Mouse (Mus musculus) heart, postnatal 0 days (tissue): Measurements from ENCODE around the gene Cstb. TPM values are rescaled to one million over a fixed set of nuclear protein-coding genes. Genes with fewer than 3 reads are reported as not detected.

Experiments used
- ATAC-seq: fragments of 200-750 bp; cut with Nextera tagmentation; 2 replicates; pipeline ENCODE4 v1.8.0; 2017; ENCODE audit warnings: low read depth, moderate number of reproducible peaks, moderate library complexity; ENCODE audit not compliant: insufficient read depth
- DNase-seq: peaks from one replicate; pipeline ENCODE4 v3.0.0-alpha.2; 2016; ENCODE audit warnings: low spot score
- H3K27ac ChIP-seq: fragments of 300-500 bp; sonication (generic); 2 replicates; pipeline ENCODE4 v1.5.1; 2014; ENCODE audit warnings: low read depth, mild to moderate bottlenecking
- H3K27me3 ChIP-seq: fragments of 300-500 bp; sonication (generic); 2 replicates; pipeline ENCODE4 v1.6.1; 2014; ENCODE audit warnings: low read length, mixed read lengths; ENCODE audit not compliant: control insufficient read depth, insufficient read depth
- H3K36me3 ChIP-seq: fragments of 300-500 bp; sonication (generic); replicated peaks from 2 replicates; pipeline ENCODE4 v1.6.1; 2014; ENCODE audit warnings: low read length, mixed read lengths; ENCODE audit not compliant: control insufficient read depth, insufficient read depth
- H3K4me1 ChIP-seq: fragments of 300-500 bp; sonication (generic); 2 replicates; pipeline ENCODE4 v1.6.1; 2014; ENCODE audit warnings: antibody characterized with exemption; ENCODE audit not compliant: control insufficient read depth, insufficient read depth
- H3K4me2 ChIP-seq: fragments of 300-500 bp; sonication (generic); 2 replicates; pipeline ENCODE4 v1.6.1; 2014; ENCODE audit warnings: low read depth, mild to moderate bottlenecking, low read length, moderate library complexity
- H3K4me3 ChIP-seq: fragments of 300-500 bp; sonication (generic); 2 replicates; pipeline ENCODE4 v1.5.1; 2014; ENCODE audit warnings: low read depth, low read length
- H3K9ac ChIP-seq: fragments of 300-500 bp; sonication (generic); replicated peaks from 2 replicates; pipeline ENCODE4 v1.6.1; 2014; ENCODE audit warnings: low read depth, low read length, mixed read lengths
- H3K9me3 ChIP-seq: fragments of 300-500 bp; sonication (generic); replicated peaks from 2 replicates; pipeline ENCODE4 v1.6.1; 2016; ENCODE audit warnings: low read length; ENCODE audit not compliant: control insufficient read depth
- CTCF ChIP-seq: IDR thresholded peaks from 2 replicates; pipeline ENCODE4 v1.5.1; 2016; ENCODE audit warnings: antibody characterized with exemption, control low read depth, low read depth
- EP300 ChIP-seq: IDR thresholded peaks from 2 replicates; pipeline ENCODE4 v1.6.1; 2016; ENCODE audit warnings: antibody characterized with exemption, low read depth
- WGBS: fragments of 180-500 bp; shearing (Covaris S2); extraction: QIAGEN DNeasy Blood & Tissue Kit; methylation state at CpG from one replicate; pipeline ENCODE4 v1.1.7; 2014; 5-methylcytosine and 5-hydroxymethylcytosine counted together
- microRNA-seq: library from miRNA; unstranded; fragments of <30 nt; microRNA quantifications from one replicate; pipeline ENCODE4, GENCODE M21; 2016
- polyA plus RNA-seq: library from polyadenylated mRNA; unstranded; fragments of >200 nt; fragmentation: Nextera tagmentation; extraction: Ambion mirVana; gene quantifications from 2 replicates; pipeline ENCODE4 v1.2.1, GENCODE M21; 2015
- total RNA-seq: library from RNA; depleted of rRNA; stranded (reverse); fragments of >200 nt; gene quantifications from 2 replicates; pipeline ENCODE4 v1.2.3, GENCODE M21; 2014; ENCODE audit warnings: low replicate concordance; rRNA removed

Cstb gene
- total and polyA plus RNA-seq, 2 experiments from 2014 or later = 99.5 to 153 TPM

DNA sequence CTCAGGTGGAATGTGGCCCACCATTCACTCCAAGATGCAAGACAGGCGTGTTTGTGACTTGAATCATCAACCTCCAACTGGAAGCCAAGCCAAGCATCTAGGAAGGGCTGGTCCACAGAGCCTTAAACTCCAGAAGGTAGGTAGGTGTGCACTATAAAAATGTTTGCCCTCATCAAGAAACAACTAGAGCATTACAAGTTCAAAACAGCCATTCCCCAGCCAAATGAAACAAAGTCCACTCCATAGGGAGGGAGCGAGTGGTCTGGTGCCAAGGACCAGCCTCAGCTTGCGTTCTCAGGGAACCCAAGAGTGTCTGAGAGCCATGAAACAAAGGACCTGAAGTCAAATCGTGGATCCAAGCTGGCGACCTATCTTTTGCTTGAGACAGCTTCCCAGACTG lies 48.0 kb downstream of the Cstb start:
- TF ChIP-seq EP300 (no peak), CTCF (no peak)
- H3K27ac ChIP-seq = no peak overlapping the region
- no peaks in the 10 kb centered on the region for H3K36me3 ChIP-seq
- no peaks in the 10 kb centered on the region for H3K27me3 ChIP-seq
- no peak overlapping the region for H3K4me3 ChIP-seq
- H3K4me1 ChIP-seq = no peaks in the 10 kb centered on the region
- no peak for DNase-seq
- H3K9ac ChIP-seq = no peak overlapping the region
- no peak for ATAC-seq
- no peak overlapping the region for H3K4me2 ChIP-seq
- 32% methylated on average over 5 of the region's 5 CpGs for WGBS
- no peaks in the 10 kb centered on the region for H3K9me3 ChIP-seq

GRCm38 (mm10) chr10:78474759-78475158 lies 49.3 kb downstream of the Cstb start:
- H3K4me2 ChIP-seq = no peak overlapping the region
- H3K9ac ChIP-seq = no peak overlapping the region
- H3K4me3 ChIP-seq = no peak overlapping the region
- no peaks in the 10 kb centered on the region for H3K4me1 ChIP-seq
- H3K27ac ChIP-seq = no peak overlapping the region
- 43% methylated on average over 8 of the region's 8 CpGs for WGBS
- no peaks in the 10 kb centered on the region for H3K36me3 ChIP-seq
- no peaks in the 10 kb centered on the region for H3K27me3 ChIP-seq
- no peaks in the 10 kb centered on the region for H3K9me3 ChIP-seq
- TF ChIP-seq EP300 (no peak), CTCF (no peak)
- DNase-seq (no peak), ATAC-seq (no peak)

- 59% methylated on average over 4 of the region's 4 CpGs for WGBS
- no peak for ATAC-seq
- no peak overlapping the region for H3K9ac ChIP-seq
Measured at GRCm38 (mm10) chr10:78476821-78477220, 51.4 kb downstream of the Cstb start.

More at GRCm38 (mm10) chr10:78476821-78477220, 51.4 kb downstream of the Cstb start:
- Histone ChIP-seq H3K4me1 (no peaks in the 10 kb centered on the region), H3K9me3 (no peaks in the 10 kb centered on the region), H3K4me2 (no peak overlapping the region), H3K4me3 (no peak overlapping the region), H3K27me3 (no peaks in the 10 kb centered on the region), H3K36me3 (no peaks in the 10 kb centered on the region), H3K27ac (no peak overlapping the region)
- no peak for TF ChIP-seq EP300
- no peak for TF ChIP-seq CTCF
- no peak for DNase-seq

Small RNAs within 50 kb of the gene (microRNA-seq; reads per million reads assigned to microRNA genes)
- gene Mir6410 (not detected), gene Mir6907 (not detected), gene Mir6908 (not detected)

Other genes with a start within 250 kb of the Cstb start
- 11.5 and 12.1 TPM in 2 replicates for gene Pwp2, start 240.5 kb upstream of the Cstb start, total RNA-seq
- 6.2 and 6.9 TPM in 2 replicates for gene Pwp2, start 240.5 kb upstream of the Cstb start, polyA plus RNA-seq
- 51.0 and 53.3 TPM in 2 replicates for gene Trappc10, start 181.0 kb upstream of the Cstb start, total RNA-seq
- gene Trappc10, start 181.0 kb upstream of the Cstb start, polyA plus RNA-seq = 13.2 and 13.6 TPM in 2 replicates
- 151 and 164 TPM in 2 replicates for gene Agpat3, start 73.2 kb upstream of the Cstb start, total RNA-seq
- gene Agpat3, start 73.2 kb upstream of the Cstb start, polyA plus RNA-seq = 173 and 182 TPM in 2 replicates
- 86.6 and 119 TPM in 2 replicates for gene Rrp1, start 12.6 kb upstream of the Cstb start, total RNA-seq
- 169 and 177 TPM in 2 replicates for gene Rrp1, start 12.6 kb upstream of the Cstb start, polyA plus RNA-seq
- gene Pdxk, start 39.3 kb downstream of the Cstb start, total RNA-seq = 3.7 and 4.5 TPM in 2 replicates
- 3.8 and 4.6 TPM in 2 replicates for gene Pdxk, start 39.3 kb downstream of the Cstb start, polyA plus RNA-seq
- not detected in 2 replicates for gene Olfr1358, start 91.8 kb downstream of the Cstb start, total RNA-seq
- not detected in 2 replicates for gene Olfr1358, start 91.8 kb downstream of the Cstb start, polyA plus RNA-seq
- 58.4 and 62.1 TPM in 2 replicates for gene Ilvbl, start 148.7 kb downstream of the Cstb start, total RNA-seq
- gene Ilvbl, start 148.7 kb downstream of the Cstb start, polyA plus RNA-seq = 72.2 and 73.7 TPM in 2 replicates
- 25.3 and 27.9 TPM in 2 replicates for gene Syde1, start 166.3 kb downstream of the Cstb start, total RNA-seq
- gene Syde1, start 166.3 kb downstream of the Cstb start, polyA plus RNA-seq = 7.5 and 8.5 TPM in 2 replicates
- not detected in 2 replicates for gene Olfr1357, start 192.4 kb downstream of the Cstb start, total RNA-seq
- gene Olfr1357, start 192.4 kb downstream of the Cstb start, polyA plus RNA-seq = not detected in 2 replicates